Comparison of ENCODE assay signal across 11 mouse cellular contexts in the genomic region with DNA sequence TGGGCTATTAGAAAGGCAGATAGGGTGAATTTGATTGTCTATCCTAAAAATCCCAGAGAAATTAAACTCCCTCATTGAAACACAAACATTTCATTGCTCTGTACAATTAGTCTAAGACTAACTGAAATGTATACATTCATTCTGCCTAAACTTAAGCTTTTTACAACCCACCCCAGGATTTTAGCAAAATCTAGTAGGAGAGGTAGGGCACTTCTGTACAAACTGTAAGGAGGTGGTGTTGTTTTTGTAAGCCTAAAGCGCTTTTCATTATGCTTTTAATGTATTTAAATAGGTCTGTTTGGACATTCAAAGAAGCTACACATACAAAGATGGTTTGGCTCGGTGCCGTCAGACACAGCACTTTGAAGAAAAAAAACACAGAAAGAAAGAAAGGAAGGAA. TPM values are rescaled to one million over a fixed set of nuclear protein-coding genes. Genes with fewer than 3 reads are reported as not detected.
DNase-seq lines count a peak whose midpoint lies in the region; ATAC-seq lines count a peak whose summit lies in the region.
"Had no signal": no experiment of that assay in that cellular context is flagged by ENCODE, and none has a peak within 500 bp of the region (broad histone marks: within the 10 kb centered on the region; RNA-seq: fewer than 3 reads in every experiment).

No protein-coding gene starts in this region.

- H3K36me3 ChIP-seq in hindbrain, embryonic 11.5 days (ENCODE audit: control insufficient read depth, insufficient read depth, low read length), result no peaks in the 10 kb centered on the region
- no peaks in the 10 kb centered on the region for H3K36me3 ChIP-seq in midbrain, embryonic 14.5 days (ENCODE audit: control insufficient read depth, insufficient read depth, low read length)
- no peaks in the 10 kb centered on the region for H3K36me3 ChIP-seq in limb, embryonic 10.5 days

- peak; percentile 16 for DNase-seq in 3T3-L1 (ENCODE audit: low read depth, low spot score)
- peak; percentile 6 for DNase-seq in brain, adult 2 months (ENCODE audit: low read depth, low spot score)
- DNase-seq in hindbrain, embryonic 11.5 days (ENCODE audit: low spot score), result peak; percentile 20
- peak; percentile 39 for DNase-seq in midbrain, embryonic 14.5 days
- DNase-seq in frontal cortex, adult 2 months (ENCODE audit: extremely low spot score in 1 of 2, low spot score in 1 of 2), result no peak
- no peak for DNase-seq in right cerebral cortex, postnatal 10 days (ENCODE audit: low spot score in 2 of 2)
- DNase-seq in limb, embryonic 10.5 days (ENCODE audit: low spot score), result no peak
- DNase-seq: heart, postnatal 36 days; left cerebral cortex, postnatal 4 days; lung, adult 18-20 months; thymus, postnatal 4 days had no signal

- WGBS in hindbrain, embryonic 11.5 days, result 28% methylated on average over 3 of the region's 3 CpGs
- WGBS in midbrain, embryonic 14.5 days, result 6% methylated on average over 3 of the region's 3 CpGs
- WGBS in limb, embryonic 10.5 days, result 18% methylated on average over 3 of the region's 3 CpGs

- H3K27me3 ChIP-seq in hindbrain, embryonic 11.5 days (ENCODE audit: control insufficient read depth, insufficient read depth, low read length), result no peaks in the 10 kb centered on the region
- H3K27me3 ChIP-seq in midbrain, embryonic 14.5 days (ENCODE audit: control insufficient read depth, insufficient read depth, low read length), result peaks cover 11% of the 10 kb centered on the region
- H3K27me3 ChIP-seq in limb, embryonic 10.5 days (ENCODE audit: low read depth, poor library complexity, severe bottlenecking), result peaks cover 77% of the 10 kb centered on the region

- no peak overlapping the region for H3K27ac ChIP-seq in hindbrain, embryonic 11.5 days (ENCODE audit: low read depth, low read length)
- H3K27ac ChIP-seq in midbrain, embryonic 14.5 days (replicated peaks; ENCODE audit: low read depth, low read length), result 0 out of 2 replicates have a peak overlapping the region, but pooled peaks have one; percentile 69
- no peak overlapping the region for H3K27ac ChIP-seq in limb, embryonic 10.5 days

- H3K9ac ChIP-seq in hindbrain, embryonic 11.5 days (ENCODE audit: low read depth, low read length), result no peak overlapping the region
- no peak overlapping the region; the same call in 1 of the 2 replicates for H3K9ac ChIP-seq in midbrain, embryonic 14.5 days (replicated peaks; ENCODE audit: low read length)

- 0 out of 2 replicates have a peak overlapping the region, but pooled peaks have one; percentile 30 for H3K4me2 ChIP-seq in hindbrain, embryonic 11.5 days (replicated peaks; ENCODE audit: low read depth, low read length)
- H3K4me2 ChIP-seq in midbrain, embryonic 14.5 days (ENCODE audit: low read length), result peak overlapping the region; percentile 59

- H3K9me3 ChIP-seq in hindbrain, embryonic 11.5 days (ENCODE audit: control insufficient read depth, low read length), result no peaks in the 10 kb centered on the region
- no peaks in the 10 kb centered on the region for H3K9me3 ChIP-seq in midbrain, embryonic 14.5 days (ENCODE audit: control insufficient read depth, low read length)
- H3K9me3 ChIP-seq in limb, embryonic 10.5 days (replicated peaks), result no peaks in the 10 kb centered on the region

- ATAC-seq in hindbrain, embryonic 11.5 days (ENCODE audit: low FRiP score), result no peak
- no peak for ATAC-seq in midbrain, embryonic 14.5 days (ENCODE audit: low FRiP score, low TSS enrichment)

- H3K4me3 ChIP-seq in hindbrain, embryonic 11.5 days (ENCODE audit: low read depth, low read length), result no peak overlapping the region
- peak overlapping the region; percentile 66 for H3K4me3 ChIP-seq in midbrain, embryonic 14.5 days (replicated peaks; ENCODE audit: low read depth, low read length)
- H3K4me3 ChIP-seq in limb, embryonic 10.5 days, result no peak overlapping the region

- H3K4me1 ChIP-seq in hindbrain, embryonic 11.5 days (replicated peaks; ENCODE audit: control insufficient read depth, insufficient read depth, low read length), result peaks cover 3% of the 10 kb centered on the region
- no peaks in the 10 kb centered on the region; the same call in 1 of the 2 replicates for H3K4me1 ChIP-seq in midbrain, embryonic 14.5 days (ENCODE audit: control insufficient read depth, insufficient read depth, low read length)
- H3K4me1 ChIP-seq in limb, embryonic 10.5 days, result peaks cover 52% of the 10 kb centered on the region

RNA-seq across cellular contexts. Expression of a gene that starts 8.4 kb away (rescaled TPM):
- polyA plus RNA-seq in hindbrain, embryonic 11.5 days (2014; fragmentation: Nextera tagmentation; extraction: Ambion mirVana), result 121 and 142 TPM in 2 replicates
- polyA plus RNA-seq in midbrain, embryonic 14.5 days (2014; fragmentation: Nextera tagmentation; extraction: Ambion mirVana), result 83.1 and 84.9 TPM in 2 replicates
- 372 and 452 TPM in 2 replicates for polyA plus RNA-seq in frontal cortex, adult 2 months (2012; rRNA removed)
- 63.2 and 65.7 TPM in 2 replicates for polyA plus RNA-seq in limb, embryonic 10.5 days (2016; fragmentation: Nextera tagmentation; extraction: Ambion mirVana)

Comparison
In these comparisons a context has a peak if more than half of its experiments do, and no peak if none do; other contexts are left out.
1. DNase-seq: peak in 3T3-L1 (single experiment), brain, adult 2 months (single experiment), hindbrain, embryonic 11.5 days (single experiment) and midbrain, embryonic 14.5 days (single experiment); none in frontal cortex, adult 2 months (0 of 2), right cerebral cortex, postnatal 10 days (0 of 2) and limb, embryonic 10.5 days (single experiment).